Mouse (Mus musculus): ENCODE results near the gene Rasal2. TPM values are rescaled to one million over a fixed set of nuclear protein-coding genes. Genes with fewer than 3 reads are reported as not detected.

Gene Rasal2
- polyA plus RNA-seq (2017; shearing (Covaris generic)), result under 1 TPM; 0.70 to 0.83 TPM

GRCm38 (mm10) chr1:157412454-157413369 is at the start of gene Rasal2:
Gene Rasal2, minus strand, starts transcription at chr1:157412595.

GRCm38 (mm10) chr1:157458421-157459208 is 46.2 kb upstream of the Rasal2 start, which contains the start of gene Cryzl2:
Gene Cryzl2, plus strand, starts transcription at chr1:157458577.

GRCm38 (mm10) chr1:157108580-157108979 is 303.8 kb downstream of the Rasal2 start, which contains the start of gene Tex35:
Gene Tex35, minus strand, starts transcription at chr1:157108680.

Other genes starting within 250 kb of the Rasal2 start
- 1 to 10 TPM; 4.7 to 5.9 TPM for gene Cryzl2, start 46.0 kb upstream of the Rasal2 start, polyA plus RNA-seq (2017; shearing (Covaris generic))
- 1 to 10 TPM in 1 of 2 experiments, under 1 TPM in 1; 0.72 to 2.1 TPM for gene Sec16b, start 94.1 kb upstream of the Rasal2 start, polyA plus RNA-seq (2017; shearing (Covaris generic))

Measured in inflammation-experienced regulatory T-cells (primary cell).